Mouse (Mus musculus) mesoderm, embryonic 11.5 days (tissue): Measurements from ENCODE around the gene Rasa2.
A peak's percentile ranks its signal among the peaks of the same experiment; 100 is the strongest.
"Not testable (repeated sequence)": the region's sequence is repeated elsewhere in the genome, so short reads cannot be mapped to it uniquely, and the experiment has no call there.

Experiments used
- DNase-seq: peaks from one replicate; pipeline ENCODE4 v3.0.0-alpha.2; 2012; ENCODE audit warnings: low read depth, low spot score

Gene Rasa2

DNA sequence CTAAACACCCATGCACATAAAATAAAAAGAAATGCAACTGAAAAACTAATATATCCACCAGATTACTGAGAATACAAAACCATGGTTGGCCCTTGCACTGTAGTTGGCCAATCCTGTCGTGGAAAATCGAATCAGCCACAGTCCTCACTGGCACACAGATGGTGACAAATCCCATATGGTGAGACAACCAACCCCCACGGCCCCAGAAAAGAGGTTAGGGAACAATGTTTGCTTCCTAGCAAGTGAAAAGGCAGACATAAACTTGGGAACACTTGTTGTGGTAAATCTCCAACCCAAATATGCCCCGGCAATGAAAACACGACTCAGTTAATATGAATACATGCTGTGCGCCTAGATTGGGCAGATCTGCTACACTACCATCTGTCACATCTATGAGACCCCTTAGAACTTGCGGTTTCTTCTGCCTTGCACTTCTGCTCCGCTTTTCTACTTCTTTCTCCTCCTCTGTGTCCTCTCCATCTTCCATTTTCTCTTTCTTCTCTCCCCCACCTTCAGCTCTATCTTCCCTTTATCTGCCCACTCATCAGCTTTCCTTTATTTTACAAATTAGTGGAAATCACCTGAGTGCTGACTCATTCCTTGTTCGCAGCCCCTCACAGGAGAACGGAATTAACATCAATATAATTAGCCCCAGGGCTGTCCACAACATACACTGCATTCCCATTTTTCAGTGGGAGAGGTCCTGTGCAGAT, 101.3 kb downstream of the Rasa2 start:
- DNase-seq, result no peak

- no peak for DNase-seq
These were observed 105.4 kb downstream of the Rasa2 start for GRCm38 (mm10) chr9:96526011-96526410.

DNA sequence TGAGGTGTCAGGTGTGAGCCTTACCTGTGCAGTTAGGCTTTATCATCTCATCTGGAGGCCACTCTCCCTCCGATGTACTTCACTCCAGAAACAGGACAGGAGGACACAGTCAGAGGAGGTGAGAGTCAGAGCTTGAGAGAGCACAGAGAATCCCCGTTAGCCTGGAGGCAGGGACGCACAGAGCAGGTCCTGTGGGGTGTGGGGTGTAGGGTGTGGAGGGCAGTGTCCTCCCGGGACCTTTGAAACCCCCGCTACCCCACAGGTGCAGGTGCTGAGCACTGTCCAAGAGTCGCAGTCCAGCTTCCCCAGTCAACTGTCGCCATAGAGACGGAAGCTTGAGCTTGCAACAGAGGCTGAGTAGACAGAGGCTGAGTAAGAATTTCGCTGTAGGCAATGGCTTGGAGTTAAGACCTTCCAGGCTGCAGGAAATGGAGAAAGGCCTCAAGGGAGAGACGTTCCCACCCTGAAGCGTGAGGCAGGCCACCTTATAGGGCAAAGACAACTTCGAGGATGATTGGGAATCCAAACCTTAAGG, 106.4 kb downstream of the Rasa2 start, which contains the start of gene Gm28729:
TSS of gene Gm28729 (minus strand) at position 293 of the 535 bp plus-strand sequence.
- DNase-seq, result no peak

DNA sequence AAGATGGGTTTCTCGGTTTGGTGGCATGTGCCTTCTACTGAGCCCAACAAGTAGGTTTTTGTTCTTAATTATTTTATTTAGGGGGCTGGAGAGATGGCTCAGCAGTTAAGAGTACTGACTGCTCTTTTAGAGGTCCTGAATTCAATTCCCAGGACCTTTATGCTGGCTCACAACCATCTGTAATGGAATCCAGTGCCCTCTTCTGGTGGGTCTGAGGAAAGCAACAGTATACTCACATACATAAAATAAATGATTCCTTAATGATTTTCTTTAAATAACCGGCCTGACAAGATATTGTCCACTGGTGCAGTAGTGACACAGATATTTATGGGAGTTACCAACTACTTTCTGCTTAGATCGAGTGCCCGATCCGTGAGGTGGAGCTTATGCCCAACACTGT, 108.3 kb downstream of the Rasa2 start:
- no peak for DNase-seq

GRCm38 (mm10) chr9:96521574-96521973, 109.8 kb downstream of the Rasa2 start:
- DNase-seq, result not testable (repeated sequence)

DNA sequence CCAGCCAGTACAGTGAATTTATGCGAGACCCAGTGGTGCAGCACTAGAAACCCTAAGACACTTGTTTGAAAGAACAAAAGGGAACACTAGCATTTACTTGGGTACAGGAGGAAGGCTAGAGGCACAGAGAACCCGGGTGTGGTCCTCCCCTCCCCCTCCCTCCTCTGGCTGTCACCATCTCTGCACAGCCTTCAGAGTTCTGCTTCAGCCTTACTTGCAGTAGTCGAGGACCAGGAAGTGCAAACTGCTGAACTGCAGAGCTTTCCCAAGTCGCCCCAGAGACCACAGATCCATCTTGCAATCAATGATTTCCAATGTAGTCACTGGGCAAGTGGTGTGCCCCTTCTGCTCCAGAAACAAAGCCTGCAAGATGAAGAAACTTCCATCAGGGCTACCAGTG, 114.0 kb downstream of the Rasa2 start:
- no peak for DNase-seq

GRCm38 (mm10) chr9:96516806-96517205, 114.6 kb downstream of the Rasa2 start:
- DNase-seq, result no peak

DNA sequence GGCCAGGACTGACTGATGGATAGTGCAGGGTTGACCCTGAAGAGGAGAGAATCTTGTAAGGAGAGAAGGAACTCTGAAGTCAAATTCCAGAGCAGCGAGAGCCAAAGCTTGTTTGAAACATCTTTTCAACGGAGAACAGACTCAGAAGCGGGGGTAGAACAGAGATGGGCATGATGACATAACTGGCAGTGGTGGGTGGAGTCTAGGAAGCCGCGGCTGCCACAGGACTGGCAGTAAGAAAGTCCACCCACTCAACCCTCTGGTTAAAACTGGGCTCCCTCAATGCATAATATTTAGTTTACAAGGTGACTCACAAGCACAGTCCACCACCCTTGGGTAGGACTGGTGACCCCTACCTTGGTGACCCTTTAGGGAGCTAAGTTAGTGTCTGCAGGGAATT, 115.7 kb downstream of the Rasa2 start:
- DNase-seq, result no peak

DNA sequence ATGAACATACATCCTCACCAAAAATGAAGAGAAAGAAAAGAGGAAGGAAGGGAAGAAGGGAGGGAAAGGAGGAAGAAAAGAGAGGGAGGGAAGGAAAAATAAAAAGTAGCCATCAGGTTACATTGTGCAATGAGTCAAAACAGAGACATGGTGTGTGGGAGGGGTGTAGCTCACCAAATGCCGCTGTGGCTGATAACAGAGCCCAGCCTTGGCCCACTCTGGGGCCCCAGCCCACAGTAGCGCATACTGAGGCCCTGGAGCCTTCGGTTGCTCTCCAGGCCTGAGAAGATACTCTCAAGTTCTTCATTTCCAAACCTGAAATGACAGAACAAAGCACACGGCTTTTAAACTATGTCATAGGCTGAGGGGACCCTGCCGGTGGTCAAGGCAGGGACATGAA, 117.1 kb downstream of the Rasa2 start:
- no peak for DNase-seq

DNA sequence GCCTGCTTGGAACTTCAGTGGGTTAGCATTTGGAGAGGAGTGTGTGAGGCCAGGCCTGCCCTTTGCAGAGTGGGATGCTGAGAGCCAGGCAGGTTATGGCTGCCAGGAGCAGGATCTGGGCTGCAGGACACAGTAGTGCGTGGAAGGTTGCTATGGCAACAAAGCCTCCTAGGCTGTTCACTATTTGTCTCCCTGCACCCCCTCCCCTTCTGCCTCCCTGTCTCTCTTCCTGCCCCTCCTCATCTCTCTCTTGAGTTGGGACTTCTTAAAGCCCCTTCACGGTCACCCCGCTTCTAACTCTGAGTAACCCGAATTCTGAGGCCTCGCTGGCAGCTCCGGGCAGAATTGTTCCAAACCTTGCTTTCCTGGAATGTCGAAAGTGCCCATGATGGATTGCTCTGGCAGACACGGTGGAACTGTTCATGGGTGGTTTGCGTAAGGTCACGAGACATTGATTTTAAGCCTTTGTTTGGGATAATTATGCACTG, 125.4 kb downstream of the Rasa2 start:
- DNase-seq, result peak; percentile 82

DNA sequence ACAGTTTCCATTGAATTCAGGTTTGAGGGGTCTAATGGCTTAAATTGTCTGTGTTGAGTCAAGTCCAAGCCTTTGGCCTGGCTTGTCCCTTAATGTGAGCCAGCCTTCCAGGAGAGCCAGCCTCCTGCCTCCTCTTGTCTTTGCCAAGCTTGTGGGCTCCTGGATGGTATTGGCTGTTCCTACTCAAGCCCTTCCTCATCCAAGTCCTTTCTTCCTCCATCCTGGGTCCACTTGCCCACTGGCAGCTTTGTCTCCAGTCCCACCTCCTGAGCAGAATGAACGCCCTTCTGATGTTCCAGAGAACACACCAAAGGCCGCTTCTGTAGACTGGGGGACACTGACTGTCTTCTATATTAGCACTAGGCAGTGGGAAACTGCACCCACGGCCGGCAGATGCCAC, 126.3 kb downstream of the Rasa2 start:
- no peak for DNase-seq

- DNase-seq, result no peak
These were observed 127.1 kb downstream of the Rasa2 start for GRCm38 (mm10) chr9:96504116-96504895.

GRCm38 (mm10) chr9:96502856-96503610, 128.4 kb downstream of the Rasa2 start:
- no peak for DNase-seq

DNA sequence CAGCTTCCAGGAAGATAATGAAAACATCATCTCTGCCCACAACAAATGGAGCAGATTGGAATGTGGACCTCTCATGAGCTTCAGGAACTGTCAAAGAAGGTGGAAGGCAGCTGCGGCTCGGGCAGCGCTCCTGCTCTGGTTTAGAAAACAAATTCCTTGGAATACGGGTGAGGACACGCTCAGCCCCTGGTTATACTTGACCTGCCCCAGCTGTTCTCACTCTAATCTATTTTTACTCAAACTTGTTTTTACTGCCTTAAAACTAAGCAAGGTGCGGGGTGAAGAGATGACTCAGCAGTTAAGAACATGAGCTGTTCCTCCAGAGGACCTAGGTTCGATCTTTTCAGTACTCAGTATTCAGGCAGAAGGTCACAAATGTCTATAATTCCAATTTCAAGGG, 130.2 kb downstream of the Rasa2 start:
- no peak for DNase-seq

- DNase-seq, result peak; percentile 63
These were observed 138.2 kb downstream of the Rasa2 start for GRCm38 (mm10) chr9:96493212-96493611.

DNA sequence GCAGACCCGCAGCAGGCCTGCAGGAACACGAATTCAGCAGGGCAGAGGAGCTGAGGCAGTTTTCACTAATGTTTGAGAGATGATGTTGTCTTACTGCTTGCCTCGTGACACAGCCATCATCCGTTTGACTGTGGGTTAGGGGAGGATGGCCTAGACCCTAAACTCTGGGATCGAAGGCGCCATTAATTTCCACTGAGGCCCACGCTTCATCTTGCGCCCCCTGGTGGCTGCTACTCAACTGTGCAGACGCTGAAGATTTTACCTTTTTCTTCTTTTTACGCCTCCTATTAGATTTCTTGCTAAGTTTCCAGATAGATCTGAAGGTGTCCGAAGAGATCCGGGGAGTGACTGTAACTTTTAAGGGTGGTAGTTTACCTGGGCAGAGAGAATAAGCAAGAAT, 139.6 kb downstream of the Rasa2 start:
- peak; percentile 60 for DNase-seq
